In genomic region chr19:34844047-34844446, GRCm38 (mm10) we compare ENCODE assay signal across 19 mouse cellular contexts. TPM values are rescaled to one million over a fixed set of nuclear protein-coding genes. Genes with fewer than 3 reads are reported as not detected.
A peak's percentile ranks its signal among the peaks of the same experiment; 100 is the strongest.
DNase-seq lines count a peak whose midpoint lies in the region; ATAC-seq and TF ChIP-seq lines count a peak whose summit lies in the region.
"Had no signal": no experiment of that assay in that cellular context is flagged by ENCODE, and none has a peak within 500 bp of the region (broad histone marks: within the 10 kb centered on the region; RNA-seq: fewer than 3 reads in every experiment).

No protein-coding gene starts in this region.

- TF ChIP-seq EP300 in heart, postnatal 0 days (IDR thresholded peaks at IDR 0.05; ENCODE audit: low read depth): no peak

- DNase-seq in forebrain, embryonic 14.5 days (ENCODE audit: low spot score): peak; percentile 19
- peak; percentile 45 for DNase-seq in heart, postnatal 0 days (ENCODE audit: low spot score)
- DNase-seq in heart, adult 9 months (ENCODE audit: low spot score in 2 of 2): no peak
- DNase-seq in 416B (ENCODE audit: low read depth): peak; percentile 65
- no peak for DNase-seq in left cerebral cortex, adult 8-10 months (ENCODE audit: low spot score in 2 of 2)
- DNase-seq: gastrocnemius, postnatal 36 days; kidney, adult 2 months; kidney, postnatal 10 days; left cerebral cortex, postnatal 4 days; lung, postnatal 14 days; right cerebral cortex, postnatal 25 days had no signal

- H3K9ac ChIP-seq in forebrain, embryonic 14.5 days (ENCODE audit: low read length): no peak overlapping the region
- no peak overlapping the region for H3K9ac ChIP-seq in forebrain, embryonic 13.5 days
- H3K9ac ChIP-seq in heart, postnatal 0 days (replicated peaks; ENCODE audit: low read depth, low read length): no peak overlapping the region
- H3K9ac ChIP-seq in liver, embryonic 12.5 days: no peak overlapping the region
- H3K9ac ChIP-seq: heart, embryonic 12.5 days had no signal

- H3K9me3 ChIP-seq in forebrain, embryonic 14.5 days (replicated peaks; ENCODE audit: control insufficient read depth, low read length): no peaks in the 10 kb centered on the region
- H3K9me3 ChIP-seq in forebrain, embryonic 13.5 days (replicated peaks): no peaks in the 10 kb centered on the region
- H3K9me3 ChIP-seq in heart, postnatal 0 days (replicated peaks; ENCODE audit: control insufficient read depth, low read length): no peaks in the 10 kb centered on the region
- no peaks in the 10 kb centered on the region for H3K9me3 ChIP-seq in liver, embryonic 12.5 days (replicated peaks)
- H3K9me3 ChIP-seq: forebrain, embryonic 10.5 days; heart, embryonic 12.5 days; midbrain, embryonic 10.5 days had no signal

- no peaks in the 10 kb centered on the region for H3K27me3 ChIP-seq in forebrain, embryonic 14.5 days (replicated peaks; ENCODE audit: control insufficient read depth, insufficient read depth, low read length)
- H3K27me3 ChIP-seq in forebrain, embryonic 13.5 days: no peaks in the 10 kb centered on the region
- H3K27me3 ChIP-seq in heart, postnatal 0 days (ENCODE audit: control insufficient read depth, insufficient read depth, low read length): no peaks in the 10 kb centered on the region
- H3K27me3 ChIP-seq in liver, embryonic 12.5 days (replicated peaks): no peaks in the 10 kb centered on the region
- H3K27me3 ChIP-seq: CH12.LX; heart, embryonic 12.5 days had no signal

- no peak overlapping the region for H3K27ac ChIP-seq in forebrain, embryonic 14.5 days (ENCODE audit: low read depth, low read length)
- H3K27ac ChIP-seq in forebrain, embryonic 13.5 days: no peak overlapping the region
- 0 out of 2 replicates have a peak overlapping the region, but pooled peaks have one; percentile 36 for H3K27ac ChIP-seq in heart, postnatal 0 days (ENCODE audit: low read depth)
- no peak overlapping the region for H3K27ac ChIP-seq in liver, embryonic 12.5 days
- H3K27ac ChIP-seq: forebrain, embryonic 10.5 days; layer of hippocampus, adult 2 months; midbrain, embryonic 10.5 days had no signal

- ATAC-seq in forebrain, embryonic 14.5 days: no peak
- ATAC-seq in forebrain, embryonic 13.5 days: no peak
- no peak for ATAC-seq in heart, postnatal 0 days (ENCODE audit: insufficient read depth, low read depth)
- ATAC-seq in liver, embryonic 12.5 days: no peak
- ATAC-seq in inflammation-experienced regulatory T-cells, adult 6 months: no peak

- no peak overlapping the region for H3K4me2 ChIP-seq in forebrain, embryonic 14.5 days (ENCODE audit: low read length)
- H3K4me2 ChIP-seq in forebrain, embryonic 13.5 days: no peak overlapping the region
- H3K4me2 ChIP-seq in heart, postnatal 0 days (ENCODE audit: low read depth, low read length): peak overlapping the region; percentile 35
- H3K4me2 ChIP-seq in liver, embryonic 12.5 days: peak overlapping the region; percentile 45
- H3K4me2 ChIP-seq: heart, embryonic 12.5 days had no signal

- peaks cover 12% of the 10 kb centered on the region for H3K36me3 ChIP-seq in forebrain, embryonic 14.5 days (ENCODE audit: control insufficient read depth, insufficient read depth, low read length)
- H3K36me3 ChIP-seq in forebrain, embryonic 13.5 days (ENCODE audit: poor library complexity, severe bottlenecking): peaks cover 19% of the 10 kb centered on the region; the same call in 1 of the 2 replicates
- peaks cover 18% of the 10 kb centered on the region for H3K36me3 ChIP-seq in heart, postnatal 0 days (replicated peaks; ENCODE audit: control insufficient read depth, insufficient read depth, low read length)
- H3K36me3 ChIP-seq in liver, embryonic 12.5 days: peaks cover 12% of the 10 kb centered on the region; the same call in 1 of the 2 replicates

- TF ChIP-seq CTCF in heart, postnatal 0 days (IDR thresholded peaks at IDR 0.05; ENCODE audit: low read depth): no peak

- H3K4me1 ChIP-seq in forebrain, embryonic 14.5 days (ENCODE audit: control insufficient read depth, insufficient read depth, low read length): no peaks in the 10 kb centered on the region
- peaks cover 5% of the 10 kb centered on the region for H3K4me1 ChIP-seq in forebrain, embryonic 13.5 days
- peaks cover 33% of the 10 kb centered on the region for H3K4me1 ChIP-seq in heart, postnatal 0 days (ENCODE audit: control insufficient read depth, insufficient read depth)
- H3K4me1 ChIP-seq in liver, embryonic 12.5 days: peaks cover 76% of the 10 kb centered on the region

- 86% methylated on average over 9 of the region's 9 CpGs for WGBS in forebrain, embryonic 14.5 days
- WGBS in forebrain, embryonic 13.5 days: 90% methylated on average over 9 of the region's 9 CpGs
- 3% methylated on average over 9 of the region's 9 CpGs for WGBS in heart, postnatal 0 days
- WGBS in liver, embryonic 12.5 days (ENCODE audit: insufficient replicate concordance): 20% methylated on average over 9 of the region's 9 CpGs

- no peak overlapping the region for H3K4me3 ChIP-seq in forebrain, embryonic 14.5 days (ENCODE audit: low read depth, low read length)
- no peak overlapping the region for H3K4me3 ChIP-seq in forebrain, embryonic 13.5 days
- H3K4me3 ChIP-seq in heart, postnatal 0 days (ENCODE audit: low read depth, low read length): no peak overlapping the region
- no peak overlapping the region for H3K4me3 ChIP-seq in liver, embryonic 12.5 days
- H3K4me3 ChIP-seq: forebrain, embryonic 10.5 days; heart, embryonic 12.5 days; layer of hippocampus, adult 2 months; midbrain, embryonic 10.5 days had no signal

RNA-seq across cellular contexts. Expression of gene Pank1, which starts 35.2 kb away (rescaled TPM):
- polyA plus RNA-seq in forebrain, embryonic 14.5 days (2014; fragmentation: Nextera tagmentation; extraction: Ambion mirVana): 6.1 and 7.0 TPM in 2 replicates
- 5.8 and 6.7 TPM in 2 replicates for polyA plus RNA-seq in forebrain, embryonic 13.5 days (2015; fragmentation: Nextera tagmentation; extraction: Ambion mirVana)
- total RNA-seq in heart, postnatal 0 days (2014; rRNA removed; ENCODE audit: low replicate concordance): 35.2 and 36.6 TPM in 2 replicates
- 13.1 and 15.7 TPM in 2 replicates for polyA plus RNA-seq in heart, postnatal 0 days (2015; fragmentation: Nextera tagmentation; extraction: Ambion mirVana)
- polyA plus RNA-seq in liver, embryonic 12.5 days (2016; fragmentation: Nextera tagmentation; extraction: Ambion mirVana): 6.5 and 6.7 TPM in 2 replicates
- under 1 TPM; 0.35 to 0.83 (median 0.52) TPM for polyA plus RNA-seq in inflammation-experienced regulatory T-cells, adult 6 months (2017; shearing (Covaris generic))
- 10 to 100 TPM; 19.4 to 21.2 (median 20.4) TPM for total RNA-seq in left cerebral cortex, adult 8-10 months (2022)

Comparison
In these comparisons a context has a peak if more than half of its experiments do, and no peak if none do; other contexts are left out.
1. DNase-seq: peak in forebrain, embryonic 14.5 days (single experiment), heart, postnatal 0 days (single experiment) and 416B (single experiment); none in heart, adult 9 months (0 of 2) and left cerebral cortex, adult 8-10 months (0 of 2).
2. H3K4me2 ChIP-seq: peak in heart, postnatal 0 days (single experiment) and liver, embryonic 12.5 days (single experiment); none in forebrain, embryonic 14.5 days (single experiment) and forebrain, embryonic 13.5 days (single experiment).